Mouse (Mus musculus) common myeloid progenitor, adult 5-6 weeks (primary cell): ENCODE measurements at regions not wholly inside any gene's neighbourhood (a gene's known extent, or its start where the extent isn't known, plus 50 kb on each side); places are given as distances from the start of the nearest gene placed in this dataset.
"Not testable (repeated sequence)": the region's sequence is repeated elsewhere in the genome, so short reads cannot be mapped to it uniquely, and the experiment has no call there.

ENCODE experiments used
- ATAC-seq: replicated peaks from 2 replicates; pipeline ENCODE4 v1.8.0; 2016; ENCODE audit warnings: low read depth, mild to moderate bottlenecking, moderate TSS enrichment, inconsistent platforms; ENCODE audit not compliant: poor library complexity, severe bottlenecking

DNA sequence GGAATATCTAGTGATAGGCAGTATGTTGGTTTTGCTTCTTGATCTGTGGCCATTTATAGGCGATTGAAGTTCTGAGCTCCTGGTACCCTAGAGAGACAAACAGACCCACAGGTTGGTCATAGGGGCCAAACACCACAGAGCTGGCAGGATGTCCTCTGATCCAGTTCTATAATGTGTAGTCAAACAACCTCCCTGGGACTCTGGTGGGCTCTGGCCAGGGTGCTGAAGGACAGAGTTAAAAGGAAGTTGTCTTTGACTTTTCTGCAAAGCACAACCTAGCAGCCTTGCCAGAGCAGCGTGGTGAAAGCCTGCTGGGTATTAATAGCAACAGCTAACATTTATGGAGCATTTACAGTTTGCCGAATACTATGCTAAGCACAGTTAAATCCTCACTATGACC is 337.1 kb downstream of the Fut8 start:
- no peak for ATAC-seq

DNA sequence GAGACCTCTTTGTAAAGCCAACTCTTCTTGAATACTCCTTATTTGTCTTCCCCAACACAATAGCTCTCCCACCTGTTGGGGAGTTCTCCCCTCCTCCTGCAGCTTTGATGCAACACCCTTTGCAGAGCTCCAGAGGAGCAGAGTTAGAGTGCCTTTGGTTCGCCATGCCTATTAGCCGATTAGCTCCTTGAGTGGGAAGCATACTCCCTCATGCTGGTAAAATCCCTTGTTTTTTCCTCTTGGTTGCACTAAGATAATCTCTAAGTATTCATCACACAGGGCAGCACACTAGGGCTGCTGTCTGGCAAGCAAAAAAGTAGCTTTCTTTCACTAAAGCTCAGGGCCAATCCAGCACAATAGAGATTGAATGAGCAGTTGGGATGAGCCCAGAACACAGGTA is 350.4 kb downstream of the Fut8 start:
- no peak for ATAC-seq

DNA sequence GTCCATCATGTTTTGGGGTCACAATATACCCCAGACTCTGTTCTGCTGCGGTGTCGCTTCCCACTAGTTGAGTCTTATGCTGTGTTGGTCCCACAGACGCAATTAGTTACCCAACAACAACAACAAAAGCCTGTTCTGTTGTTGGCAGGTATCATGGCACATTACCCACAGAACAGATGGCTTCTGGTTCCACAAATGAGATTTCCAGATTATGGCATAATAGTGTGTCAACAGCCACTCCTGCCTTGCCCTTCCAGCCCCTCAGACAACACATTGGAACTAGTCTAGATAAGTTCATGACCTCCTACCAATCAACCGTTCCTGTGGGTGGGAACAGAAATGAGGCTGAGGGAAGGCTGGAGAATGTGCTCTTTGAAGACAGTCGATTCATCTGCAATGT is 351.5 kb downstream of the Fut8 start:
- no peak for ATAC-seq

DNA sequence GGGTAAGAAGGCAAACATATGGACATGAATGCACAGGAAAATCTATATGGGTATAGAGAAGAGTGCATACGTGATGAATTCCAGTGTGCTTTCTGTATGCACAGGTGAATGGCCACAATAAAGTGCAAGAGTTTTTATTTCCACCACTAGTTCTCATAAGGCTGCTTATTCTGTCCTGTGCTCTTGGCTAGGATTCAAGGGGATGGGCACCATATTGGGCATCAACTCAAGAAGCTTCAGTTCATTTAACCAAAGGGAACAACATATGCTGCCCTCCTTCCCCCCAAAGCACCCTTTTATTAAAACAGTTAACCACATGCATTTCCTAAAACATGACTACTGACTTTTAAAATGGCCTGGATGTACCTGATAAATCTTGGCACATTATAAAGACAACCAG is 356.2 kb downstream of the Fut8 start:
- no peak for ATAC-seq

DNA sequence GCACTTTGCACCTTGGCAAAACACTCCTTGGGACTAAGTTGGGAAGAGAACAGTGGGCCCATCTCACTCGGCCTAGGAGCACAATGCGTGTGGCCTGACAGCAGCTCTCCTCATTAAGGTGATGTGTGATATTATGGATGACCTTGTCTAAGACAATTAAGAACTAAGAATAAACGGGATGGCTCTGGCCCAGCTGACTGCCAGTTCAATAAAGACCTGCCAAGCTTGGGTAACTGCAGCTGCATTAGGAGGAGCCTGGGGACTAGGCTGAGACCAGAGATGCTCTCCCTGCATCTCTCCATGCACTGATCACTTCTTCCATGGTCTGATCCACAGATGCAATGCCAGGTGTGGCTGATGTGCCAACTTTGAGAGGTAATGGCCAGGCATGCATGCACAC is 356.7 kb downstream of the Fut8 start:
- no peak for ATAC-seq

DNA sequence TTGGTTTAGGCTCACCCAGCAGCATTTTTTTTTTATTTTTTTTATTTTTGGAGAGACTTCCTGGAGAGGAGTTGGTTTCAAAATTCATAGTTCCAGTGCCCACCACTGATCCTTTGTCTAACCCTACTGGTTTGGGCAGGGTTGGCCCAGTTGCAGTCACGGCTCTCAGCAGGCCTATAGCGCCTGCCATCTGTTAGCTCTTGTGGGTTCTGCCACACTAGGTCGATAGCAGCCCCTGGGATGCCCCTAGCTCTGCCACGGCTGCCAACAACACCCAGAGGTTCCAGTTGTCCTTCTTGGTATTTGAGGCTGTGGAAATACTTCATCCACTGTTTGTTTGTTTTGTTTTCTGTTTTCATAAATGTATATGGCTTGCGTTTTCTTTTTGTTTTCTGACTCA is 357.9 kb downstream of the Fut8 start:
- ATAC-seq, result no peak

DNA sequence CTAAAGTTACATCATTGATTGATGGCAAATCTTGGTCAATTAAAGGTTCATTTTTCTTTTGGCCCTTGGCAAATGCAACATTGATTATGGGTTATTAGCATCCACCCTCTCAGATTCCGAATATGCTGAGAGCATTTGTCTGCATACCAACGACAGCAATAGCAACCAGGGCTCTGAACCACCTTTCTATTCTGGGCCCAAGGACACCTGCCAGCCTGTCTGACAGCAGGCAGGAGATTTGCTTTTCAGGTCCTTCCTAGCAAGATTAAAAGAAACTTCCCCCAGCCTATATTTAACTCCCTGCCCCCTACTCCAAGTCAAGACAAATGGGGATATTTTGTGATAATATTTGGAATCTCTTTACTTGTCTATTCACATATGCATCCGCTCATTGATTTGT is 358.8 kb downstream of the Fut8 start:
- no peak for ATAC-seq

DNA sequence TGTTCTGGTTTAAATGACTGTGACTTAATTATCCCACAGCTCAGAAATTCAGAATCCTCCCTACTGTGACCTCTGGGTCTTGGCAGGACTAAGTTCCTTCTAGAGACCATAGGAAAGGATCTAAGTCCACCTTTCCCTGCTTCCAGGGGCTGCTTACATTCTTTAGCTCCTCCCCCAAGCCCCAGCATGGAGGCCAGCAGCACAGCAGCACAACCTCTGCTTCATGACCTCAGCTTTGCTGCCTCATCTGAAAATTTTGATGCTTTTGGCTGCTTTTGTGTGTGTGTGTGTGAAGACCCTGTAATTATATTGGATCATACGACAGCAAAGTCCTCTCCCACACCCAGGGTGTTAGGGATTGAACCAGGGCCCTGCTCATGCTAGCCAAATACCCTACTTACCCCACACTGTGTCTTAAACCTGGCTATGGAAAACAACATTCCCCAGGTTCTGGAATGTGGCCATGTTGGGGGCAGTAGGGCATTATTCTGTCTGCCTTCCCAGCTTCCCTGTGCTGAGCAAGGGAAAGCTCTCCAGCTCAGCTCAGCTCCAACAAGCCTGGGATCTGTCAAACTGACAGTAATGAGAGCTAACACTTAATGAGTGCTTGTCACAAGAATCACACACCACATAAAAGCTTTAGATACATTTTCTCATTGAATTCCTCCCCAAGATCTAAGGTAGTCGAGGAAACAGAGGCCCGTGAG is 359.9 kb downstream of the Fut8 start:
- ATAC-seq, result no peak

DNA sequence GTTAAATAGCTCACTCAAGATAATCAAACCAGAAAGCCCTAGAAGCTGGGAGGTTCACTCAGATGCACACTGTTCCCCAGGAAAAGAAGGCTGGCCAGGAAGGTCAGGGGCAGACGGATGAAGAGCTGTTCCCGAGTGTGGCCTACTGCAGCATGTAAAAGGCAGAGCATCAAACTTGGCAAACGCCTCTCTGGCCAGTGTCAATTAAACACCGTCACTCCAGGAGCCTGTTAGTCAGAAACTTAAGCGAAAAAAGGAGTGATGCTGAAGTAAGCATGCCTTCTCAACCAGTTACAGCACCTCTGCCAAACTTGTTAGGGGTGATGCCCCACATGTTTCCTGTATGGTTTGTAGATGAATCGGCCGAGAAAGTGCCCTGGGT is 360.4 kb downstream of the Fut8 start:
- ATAC-seq, result no peak

DNA sequence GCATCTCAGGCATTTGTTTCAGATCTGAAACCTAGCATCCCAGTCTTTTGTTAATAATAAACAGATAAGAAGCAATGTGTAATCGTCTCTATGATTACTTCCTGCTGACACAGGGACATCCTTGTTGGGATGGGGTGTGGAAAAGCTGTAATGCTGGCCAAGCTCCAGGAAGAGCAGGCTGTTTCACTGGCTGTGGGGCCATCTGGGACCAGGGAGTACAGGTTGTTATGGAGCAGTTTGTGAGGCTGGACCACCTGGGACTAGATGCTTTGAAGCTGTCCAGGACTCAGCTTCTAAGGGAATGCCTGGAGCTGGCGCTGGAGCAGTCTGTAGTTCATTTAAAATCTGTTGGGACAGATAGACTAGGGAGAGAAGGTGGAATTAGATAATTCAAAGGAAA is 361.5 kb downstream of the Fut8 start:
- no peak for ATAC-seq

DNA sequence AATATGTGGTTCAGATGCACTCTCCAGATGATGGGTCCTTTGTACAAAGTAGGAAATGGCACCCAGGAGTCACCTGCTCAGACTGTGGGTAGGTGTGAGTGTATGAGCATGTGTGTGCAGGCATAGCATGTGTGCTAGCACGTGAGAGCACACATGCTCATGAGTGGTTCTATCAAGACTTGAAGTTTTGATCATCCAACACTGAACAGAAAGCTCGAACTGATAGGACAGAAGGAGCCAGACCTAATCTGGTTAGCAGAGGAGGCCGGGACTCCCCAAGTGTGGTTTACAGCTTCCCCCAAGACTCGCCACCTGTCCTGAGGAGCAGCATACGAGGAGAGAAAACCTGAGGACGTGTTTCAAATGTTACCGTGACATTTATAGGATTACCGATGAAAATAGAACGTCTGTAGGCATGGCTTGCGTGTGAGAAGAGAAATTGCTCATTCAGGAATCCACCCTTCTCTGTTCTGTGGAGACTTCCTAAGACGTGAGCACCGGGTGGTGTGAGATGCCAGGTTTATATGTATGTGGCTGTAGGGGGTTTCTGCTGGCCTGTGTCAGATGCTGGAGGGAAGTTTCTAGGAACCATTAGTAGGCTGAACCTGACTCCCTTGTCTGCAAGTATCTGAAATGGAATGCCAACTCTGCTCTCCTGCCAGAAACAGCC is 366.0 kb downstream of the Fut8 start:
- ATAC-seq, result no peak

DNA sequence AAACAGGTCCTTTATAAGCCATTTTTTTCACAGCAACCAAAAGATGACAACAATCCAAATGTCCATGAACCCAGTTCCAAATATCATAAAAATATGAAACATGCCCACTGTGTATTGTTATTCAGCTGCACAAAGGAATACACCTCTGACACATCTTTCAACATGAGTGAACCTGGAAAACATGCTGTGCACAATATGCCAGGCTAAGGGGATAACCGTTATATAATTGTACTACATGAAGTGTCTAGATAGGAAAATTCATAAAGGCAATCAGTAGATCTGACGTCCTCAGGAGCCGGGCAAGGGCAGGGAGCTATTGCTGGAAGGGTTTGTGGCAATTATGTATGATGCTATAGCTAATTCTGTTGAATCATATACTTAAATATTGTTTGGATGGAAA is 379.6 kb downstream of the Fut8 start:
- no peak for ATAC-seq

DNA sequence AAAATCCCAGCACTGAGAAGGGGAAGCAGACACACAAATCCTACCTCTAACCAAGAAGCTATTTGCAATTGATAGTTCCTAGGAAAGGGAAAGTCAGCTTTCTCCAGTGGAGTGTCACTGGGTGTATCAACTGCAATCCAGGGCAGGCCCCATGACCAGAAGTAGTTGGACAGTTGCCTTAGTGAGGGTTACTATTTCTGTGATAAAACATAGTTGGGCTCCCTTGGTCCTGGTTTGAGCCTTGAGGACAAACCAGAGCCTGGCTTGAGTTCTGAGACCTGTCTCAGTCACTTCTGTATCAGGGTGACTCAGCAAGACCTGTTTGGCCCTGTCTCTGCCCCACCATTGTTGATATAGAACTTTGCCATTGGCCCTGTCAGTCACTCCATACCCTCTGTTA is 384.3 kb downstream of the Fut8 start:
- ATAC-seq, result no peak

DNA sequence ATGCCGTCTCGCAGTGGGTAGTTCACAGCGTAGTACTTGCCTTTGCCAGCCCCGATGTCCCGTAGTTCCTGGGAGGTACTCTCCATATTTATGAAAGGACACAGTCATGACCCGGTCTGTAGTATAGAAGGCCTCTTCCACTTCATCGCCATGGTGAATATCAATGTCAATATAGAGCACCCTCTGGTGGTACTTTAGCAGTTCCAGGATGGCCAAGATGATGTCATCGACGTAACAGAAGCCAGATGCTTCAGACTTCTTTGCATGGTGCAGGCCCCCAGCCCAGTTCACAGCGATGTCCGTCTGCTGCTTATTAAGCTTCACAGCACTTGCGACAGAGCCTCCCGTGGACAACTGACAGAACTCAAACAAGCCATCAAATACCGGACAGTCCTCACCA is 386.4 kb downstream of the Fut8 start:
- not testable (repeated sequence) for ATAC-seq

DNA sequence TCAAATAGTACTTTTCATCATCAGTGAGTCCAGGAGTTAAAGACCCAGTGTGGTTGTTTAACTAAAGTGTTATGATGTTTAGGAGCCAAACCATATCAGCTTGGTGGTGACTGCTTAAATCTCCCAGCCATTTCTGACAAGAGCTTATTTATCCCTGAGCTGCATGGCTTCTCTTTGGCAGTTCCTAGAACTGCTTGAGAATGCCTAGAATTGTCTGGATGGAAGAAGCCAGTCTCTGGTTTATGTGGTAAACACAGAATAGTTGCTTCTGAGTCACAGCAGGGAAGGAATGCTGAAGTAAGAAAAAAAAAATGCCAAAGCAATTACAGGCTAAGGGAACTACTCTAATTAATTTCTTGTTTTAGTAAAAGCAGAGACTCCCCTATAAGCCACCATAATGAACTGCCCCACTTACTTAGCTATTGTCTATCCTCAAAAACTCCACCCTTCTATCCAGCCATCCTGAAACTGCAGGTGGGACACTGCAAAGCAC is 390.5 kb downstream of the Fut8 start:
- ATAC-seq, result no peak

DNA sequence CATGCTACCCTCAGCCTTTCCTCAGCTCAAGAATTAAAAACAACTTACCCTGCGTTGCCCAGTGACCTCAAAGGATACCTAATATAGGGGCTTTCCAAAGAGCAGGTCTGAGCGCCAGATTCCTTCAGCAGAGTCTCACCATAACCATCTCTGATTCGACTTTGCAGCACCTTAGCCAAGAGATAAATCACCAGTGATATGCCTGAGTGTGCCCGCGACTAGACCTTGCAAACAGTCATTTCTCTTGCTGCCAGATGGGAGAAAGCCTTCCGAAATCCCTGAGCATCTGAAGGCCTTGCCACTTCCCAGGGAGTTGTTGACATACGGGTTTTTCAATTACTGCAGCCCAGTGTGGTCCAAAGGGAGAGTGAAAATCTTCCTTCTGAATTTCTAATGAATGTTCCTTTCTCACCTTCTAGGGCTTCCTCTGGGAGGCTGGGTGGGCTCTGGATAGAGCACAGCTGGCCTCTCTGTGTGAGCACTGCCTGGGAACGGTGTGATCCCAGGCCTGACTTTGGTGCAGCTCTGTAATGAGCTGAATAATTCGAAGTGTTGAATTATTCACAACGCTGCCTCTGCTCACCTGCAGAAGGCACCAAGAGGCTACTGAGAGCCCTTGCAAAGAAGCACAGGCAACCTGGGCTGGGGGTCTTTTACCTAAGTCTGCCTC is 396.2 kb downstream of the Fut8 start:
- ATAC-seq, result no peak

DNA sequence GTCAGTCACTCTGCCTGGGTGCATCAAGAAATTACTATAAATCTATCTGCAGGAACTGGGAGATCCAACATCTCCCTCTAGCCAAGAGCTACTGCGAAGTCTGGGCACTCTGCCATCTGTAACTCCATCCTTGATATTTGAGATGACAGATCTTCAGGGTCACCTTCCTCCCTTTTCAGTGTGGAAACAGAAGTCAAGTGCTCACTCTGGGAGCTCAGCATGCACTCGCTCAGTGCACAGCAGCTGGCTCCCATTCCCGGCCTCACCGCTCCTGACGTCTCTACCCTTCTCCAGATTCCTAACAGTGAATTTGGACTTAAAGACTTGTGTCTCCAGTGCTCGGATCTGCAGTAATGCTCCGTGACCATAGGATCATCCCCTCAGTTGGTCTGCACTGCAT is 400.3 kb downstream of the Fut8 start:
- no peak for ATAC-seq

DNA sequence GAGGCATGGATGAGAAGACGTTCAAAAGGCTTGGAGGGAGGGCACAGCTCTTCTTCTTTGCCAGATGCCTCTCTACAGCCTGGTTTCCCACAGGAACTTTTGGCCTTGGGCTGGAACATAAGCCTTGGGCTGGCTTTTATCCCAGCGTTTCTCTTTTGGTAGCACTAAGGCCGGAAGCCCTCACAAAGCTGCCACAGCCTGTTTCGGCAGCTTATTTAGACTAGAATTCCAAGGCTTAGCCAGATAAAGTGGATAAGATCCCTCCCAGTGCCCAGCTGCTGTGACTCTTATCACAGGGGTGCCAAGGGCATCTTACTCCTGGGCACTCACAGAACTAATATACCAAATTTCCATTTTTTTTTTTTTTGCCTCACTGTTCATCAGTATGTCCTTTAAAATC is 404.4 kb downstream of the Fut8 start:
- ATAC-seq, result no peak

DNA sequence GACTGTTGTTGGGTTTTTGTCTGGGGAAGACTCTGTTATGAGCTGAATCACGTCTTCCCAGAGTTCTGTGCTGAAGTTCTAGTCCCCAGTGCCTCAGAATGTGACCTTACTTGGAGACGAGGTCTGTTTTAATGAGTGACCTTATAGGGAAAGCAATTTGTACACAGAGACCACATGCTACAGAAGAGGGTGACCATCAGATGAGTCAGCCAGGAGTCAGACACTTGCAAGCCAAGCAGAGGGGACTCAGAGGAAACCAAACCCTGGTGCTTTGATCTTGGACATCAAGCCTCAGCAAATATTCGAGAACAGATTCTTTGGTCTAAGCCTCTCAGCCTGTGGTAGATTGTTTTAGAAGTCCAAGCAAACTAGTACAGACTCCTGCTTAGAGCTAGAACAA is 409.9 kb downstream of the Fut8 start:
- no peak for ATAC-seq

DNA sequence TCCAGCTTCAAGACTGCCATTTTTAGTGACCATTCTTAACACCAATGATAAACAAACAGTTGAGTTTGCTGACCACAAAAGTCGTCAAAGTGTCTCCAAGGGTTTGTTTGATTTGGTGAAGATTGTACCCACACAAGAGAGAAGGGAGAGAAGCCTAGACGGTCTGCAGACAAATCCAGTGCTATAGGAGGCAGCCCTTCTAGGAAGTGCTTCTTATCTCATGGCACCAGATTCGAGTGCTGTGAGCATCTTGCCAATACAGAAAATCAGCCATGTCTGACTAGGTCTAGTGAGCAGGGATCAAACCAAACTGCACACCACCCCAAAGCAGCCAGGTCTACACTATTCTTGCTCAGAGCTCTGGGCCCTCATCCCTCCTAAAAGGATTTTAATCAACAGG is 416.4 kb downstream of the Fut8 start:
- no peak for ATAC-seq

DNA sequence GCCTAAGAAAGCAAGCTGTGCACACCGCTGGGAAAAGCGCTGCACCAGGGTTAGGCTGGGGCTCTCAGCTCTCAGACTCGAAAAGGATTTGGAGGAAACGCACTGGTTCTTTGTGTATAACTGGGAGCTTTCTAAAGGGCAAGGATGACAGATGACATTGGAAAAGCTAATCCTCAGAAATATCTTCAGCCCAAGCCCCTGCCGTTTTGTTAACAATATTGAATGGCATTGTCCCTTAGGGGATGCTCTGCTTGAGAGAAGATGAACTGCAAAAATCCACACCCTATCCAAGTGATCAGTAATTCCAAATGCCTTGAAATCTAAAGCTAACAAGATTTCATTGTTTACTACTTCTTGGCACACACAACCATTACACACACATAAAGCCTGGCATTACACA is 419.1 kb downstream of the Fut8 start:
- no peak for ATAC-seq

DNA sequence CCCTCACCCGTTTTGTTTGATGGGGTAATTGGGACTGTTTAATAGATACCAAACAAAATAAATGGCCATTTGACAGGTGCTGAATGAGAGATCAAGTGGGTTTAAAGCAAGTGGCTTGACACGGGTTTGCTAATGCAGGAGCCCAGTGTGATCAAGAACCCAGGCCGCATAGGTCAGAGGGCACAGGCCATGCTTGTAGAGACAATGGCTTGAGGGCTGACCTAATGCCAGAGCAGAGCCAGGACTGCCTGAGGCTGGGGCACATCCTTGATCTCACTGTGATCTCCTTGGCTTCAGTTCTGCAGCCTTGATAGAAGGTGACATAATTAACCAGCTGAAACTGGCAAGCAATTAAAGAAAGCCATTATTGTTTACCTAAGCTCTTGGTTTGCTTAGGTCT is 420.0 kb downstream of the Fut8 start:
- ATAC-seq, result no peak
